Mouse (Mus musculus) cerebellum, adult 2 months (tissue): Measurements from ENCODE around the gene Golph3l.

Experiments
- CTCF ChIP-seq: fragments of 200-500 bp; IDR thresholded peaks from 2 replicates; pipeline ENCODE4 v1.5.1; 2011; ENCODE audit warnings: low read depth, mild to moderate bottlenecking, control low read depth, low read length, moderate library complexity, borderline replicate concordance; ENCODE audit not compliant: insufficient read depth
- POLR2A ChIP-seq: fragments of 200-500 bp; IDR thresholded peaks from 2 replicates; pipeline ENCODE4 v1.6.1; 2011; ENCODE audit warnings: low read length, control low read depth, borderline replicate concordance; ENCODE audit not compliant: insufficient read depth

GRCm38 (mm10) chr3:95632648-95633588, 44.2 kb downstream of the Golph3l start:
- TF ChIP-seq POLR2A = no peak
- peak; percentile 40; the same call in 1 of the 2 replicates for TF ChIP-seq CTCF
